Mouse (Mus musculus): ENCODE data around the gene Igflr1.

The Igflr1 gene

GRCm38 (mm10) chr7:30553810-30554584 lies 11.2 kb upstream of the Igflr1 start:
- DNase-seq (ENCODE audit: low spot score), result no peak

- DNase-seq (ENCODE audit: low spot score), result no peak
These were observed 8.2 kb upstream of the Igflr1 start for GRCm38 (mm10) chr7:30556894-30557536.

GRCm38 (mm10) chr7:30557901-30558514 lies 7.2 kb upstream of the Igflr1 start:
- no peak for DNase-seq (ENCODE audit: low spot score)

GRCm38 (mm10) chr7:30558656-30559442 lies 6.4 kb upstream of the Igflr1 start:
- peak; percentile 22 for DNase-seq (ENCODE audit: low spot score)

GRCm38 (mm10) chr7:30559443-30559954 lies 5.7 kb upstream of the Igflr1 start, which contains the start of gene Lin37:
Gene Lin37, minus strand, starts transcription at chr7:30559838.
- peak; percentile 83 for DNase-seq (ENCODE audit: low spot score)

- no peak for DNase-seq (ENCODE audit: low spot score)
These were observed 4.9 kb upstream of the Igflr1 start for GRCm38 (mm10) chr7:30560296-30560695.

GRCm38 (mm10) chr7:30562526-30563116 lies 2.6 kb upstream of the Igflr1 start:
- no peak for DNase-seq (ENCODE audit: low spot score)

GRCm38 (mm10) chr7:30563117-30563905 lies 1.9 kb upstream of the Igflr1 start, which contains the start of the genes U2af1l4, Gm49396 and Psenen:
Gene U2af1l4, plus strand, starts transcription at chr7:30563301.
Gene Gm49396, plus strand, starts transcription at chr7:30563344.
Gene Psenen, minus strand, starts transcription at chr7:30563627.
- DNase-seq (ENCODE audit: low spot score), result peak; percentile 86

GRCm38 (mm10) chr7:30563906-30564280 lies 1.3 kb upstream of the Igflr1 start:
- DNase-seq (ENCODE audit: low spot score), result peak; percentile 39

- no peak for DNase-seq (ENCODE audit: low spot score)
These were observed 806 bp downstream of the Igflr1 start for GRCm38 (mm10) chr7:30566033-30566432.

GRCm38 (mm10) chr7:30567555-30567954 lies 2.3 kb downstream of the Igflr1 start:
- no peak for DNase-seq (ENCODE audit: low spot score)

- no peak for DNase-seq (ENCODE audit: low spot score)
These were observed 7.2 kb downstream of the Igflr1 start for GRCm38 (mm10) chr7:30572389-30572788.

- DNase-seq (ENCODE audit: low spot score), result peak; percentile 58
These were observed 7.7 kb downstream of the Igflr1 start for GRCm38 (mm10) chr7:30572969-30573368.

- DNase-seq (ENCODE audit: low spot score), result no peak
These were observed 14.7 kb downstream of the Igflr1 start for GRCm38 (mm10) chr7:30579950-30580349.

- DNase-seq (ENCODE audit: low spot score), result no peak
These were observed 16.3 kb downstream of the Igflr1 start for GRCm38 (mm10) chr7:30581547-30581946.

- no peak for DNase-seq (ENCODE audit: low spot score)
These were observed 19.1 kb downstream of the Igflr1 start for GRCm38 (mm10) chr7:30584339-30584738.

- DNase-seq (ENCODE audit: low spot score), result no peak
These were observed 19.9 kb downstream of the Igflr1 start for GRCm38 (mm10) chr7:30585170-30585569.

GRCm38 (mm10) chr7:30586455-30587020 lies 21.3 kb downstream of the Igflr1 start:
- DNase-seq (ENCODE audit: low spot score), result no peak

- peak; percentile 66 for DNase-seq (ENCODE audit: low spot score)
These were observed 22.8 kb downstream of the Igflr1 start for GRCm38 (mm10) chr7:30587842-30588667.

All from spleen, adult 12 weeks (tissue).